Mouse (Mus musculus) E14TG2a.4 (cell line): ENCODE measurements at regions not wholly inside any gene's neighbourhood (a gene's known extent, or its start where the extent isn't known, plus 50 kb on each side); places are given as distances from the start of the nearest gene placed in this dataset.

Experiments used
- CTCF ChIP-seq: conservative IDR thresholded peaks from 2 replicates; pipeline ENCODE4 v1.5.1; 2014; ENCODE audit warnings: low read length
- POU5F1 ChIP-seq: IDR thresholded peaks from 2 replicates; pipeline ENCODE4 v1.6.1; 2014; ENCODE audit warnings: low read length, borderline replicate concordance

DNA sequence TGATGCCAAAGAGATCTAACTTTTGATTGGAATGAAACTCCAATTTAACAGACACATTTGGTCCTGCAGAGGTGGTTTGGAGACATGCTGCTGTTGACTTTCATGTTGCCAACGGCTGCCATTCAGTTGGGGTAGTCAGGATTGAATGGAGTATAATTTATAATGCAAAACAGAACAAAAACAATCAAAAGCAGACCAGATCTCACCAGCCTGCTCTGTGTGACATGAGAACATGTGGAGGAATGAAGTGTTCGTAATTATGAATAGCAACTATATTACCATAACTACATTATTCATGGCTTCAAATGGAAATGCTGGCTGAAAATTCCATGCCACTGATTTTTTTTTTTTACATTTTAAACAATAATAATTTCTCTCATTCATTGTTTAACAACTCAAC is 685.7 kb upstream of the Cdh8 start:
- no peak for TF ChIP-seq CTCF
- no peak for TF ChIP-seq POU5F1
